Mouse (Mus musculus): Measurements from ENCODE around the gene Hcn3. TPM values are rescaled to one million over a fixed set of nuclear protein-coding genes. Genes with fewer than 3 reads are reported as not detected.

The Hcn3 gene
- polyA plus RNA-seq, 1 experiment from 2014 or later: 3.2 TPM

GRCm38 (mm10) chr3:89108146-89108545 is 51.9 kb downstream of the Hcn3 start:
- Histone ChIP-seq H3K4me2 (replicated peaks) (no peak overlapping the region), H3K9ac (no peak overlapping the region), H3K4me1 (no peaks in the 10 kb centered on the region), H3K4me3 (replicated peaks) (no peak overlapping the region), H3K36me3 (no peaks in the 10 kb centered on the region), H3K9me3 (replicated peaks) (no peaks in the 10 kb centered on the region), H3K27ac (replicated peaks) (no peak overlapping the region), H3K27me3 (no peaks in the 10 kb centered on the region)
- WGBS: 52% methylated on average over 1 of the region's 1 CpGs
- ATAC-seq (ENCODE audit: insufficient number of reproducible peaks, low FRiP score, low TSS enrichment, low read depth): no peak

- Histone ChIP-seq H3K4me2 (replicated peaks) (no peak overlapping the region), H3K9me3 (replicated peaks) (no peaks in the 10 kb centered on the region), H3K9ac (no peak overlapping the region), H3K4me3 (replicated peaks) (no peak overlapping the region), H3K27me3 (no peaks in the 10 kb centered on the region), H3K27ac (replicated peaks) (no peak overlapping the region), H3K4me1 (peaks cover 3% of the 10 kb centered on the region; the same call in 1 of the 2 replicates), H3K36me3 (no peaks in the 10 kb centered on the region)
- ATAC-seq (ENCODE audit: insufficient number of reproducible peaks, low FRiP score, low TSS enrichment, low read depth): no peak
- 61% methylated on average over 3 of the region's 3 CpGs for WGBS
Observed at GRCm38 (mm10) chr3:89107545-89107944, 52.5 kb downstream of the Hcn3 start.

DNA sequence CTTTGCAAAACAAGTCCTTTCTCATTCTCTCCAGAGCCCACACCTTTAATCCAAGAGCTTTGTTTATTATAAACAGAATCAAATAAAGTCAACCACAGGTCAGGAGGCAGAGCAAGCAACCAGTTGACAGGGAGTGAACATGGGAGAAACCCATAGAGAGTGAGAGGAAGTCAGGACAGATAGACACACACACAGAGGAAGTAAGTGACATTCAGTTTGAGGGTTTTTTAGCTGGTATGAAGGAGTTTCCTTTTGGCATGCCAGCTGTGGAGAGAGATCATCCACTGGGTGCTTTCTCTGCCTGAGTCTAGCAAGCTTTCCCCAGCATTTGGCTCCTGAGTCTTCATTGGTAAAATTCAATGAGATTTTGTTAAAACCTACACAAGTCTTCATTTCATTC is 53.1 kb downstream of the Hcn3 start:
- no peak for ATAC-seq (ENCODE audit: insufficient number of reproducible peaks, low FRiP score, low TSS enrichment, low read depth)
- Histone ChIP-seq H3K9me3 (replicated peaks) (no peaks in the 10 kb centered on the region), H3K4me1 (peaks cover 9% of the 10 kb centered on the region; the same call in 1 of the 2 replicates), H3K36me3 (no peaks in the 10 kb centered on the region), H3K4me3 (replicated peaks) (no peak overlapping the region), H3K9ac (no peak overlapping the region), H3K27me3 (no peaks in the 10 kb centered on the region), H3K4me2 (replicated peaks) (no peak overlapping the region), H3K27ac (replicated peaks) (no peak overlapping the region)

DNA sequence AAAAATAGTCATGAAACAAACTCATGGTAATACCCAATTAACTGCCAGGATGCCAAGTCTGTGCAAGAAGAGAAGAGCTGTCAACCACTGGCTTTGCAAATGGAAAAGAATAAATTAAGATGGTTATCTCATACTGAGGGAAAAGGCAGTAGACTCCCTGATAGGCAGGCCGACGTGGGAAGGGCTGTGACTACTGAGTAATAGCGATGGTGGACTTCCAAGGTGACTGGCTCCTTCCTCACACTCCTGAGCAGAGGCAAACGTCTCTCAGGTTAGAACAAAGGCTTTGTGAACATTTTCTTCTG is 56.8 kb downstream of the Hcn3 start:
- peaks cover 18% of the 10 kb centered on the region for H3K36me3 ChIP-seq
- no peaks in the 10 kb centered on the region for H3K27me3 ChIP-seq
- no peak overlapping the region for H3K9ac ChIP-seq
- peaks cover 31% of the 10 kb centered on the region for H3K4me1 ChIP-seq
- H3K4me3 ChIP-seq (replicated peaks): no peak overlapping the region
- 0 out of 2 replicates have a peak overlapping the region, but pooled peaks have one; percentile 74 for H3K27ac ChIP-seq (replicated peaks)
- 59% methylated on average over 4 of the region's 4 CpGs for WGBS
- no peak for ATAC-seq (ENCODE audit: insufficient number of reproducible peaks, low FRiP score, low TSS enrichment, low read depth)
- H3K4me2 ChIP-seq (replicated peaks): no peak overlapping the region
- no peaks in the 10 kb centered on the region for H3K9me3 ChIP-seq (replicated peaks)

DNA sequence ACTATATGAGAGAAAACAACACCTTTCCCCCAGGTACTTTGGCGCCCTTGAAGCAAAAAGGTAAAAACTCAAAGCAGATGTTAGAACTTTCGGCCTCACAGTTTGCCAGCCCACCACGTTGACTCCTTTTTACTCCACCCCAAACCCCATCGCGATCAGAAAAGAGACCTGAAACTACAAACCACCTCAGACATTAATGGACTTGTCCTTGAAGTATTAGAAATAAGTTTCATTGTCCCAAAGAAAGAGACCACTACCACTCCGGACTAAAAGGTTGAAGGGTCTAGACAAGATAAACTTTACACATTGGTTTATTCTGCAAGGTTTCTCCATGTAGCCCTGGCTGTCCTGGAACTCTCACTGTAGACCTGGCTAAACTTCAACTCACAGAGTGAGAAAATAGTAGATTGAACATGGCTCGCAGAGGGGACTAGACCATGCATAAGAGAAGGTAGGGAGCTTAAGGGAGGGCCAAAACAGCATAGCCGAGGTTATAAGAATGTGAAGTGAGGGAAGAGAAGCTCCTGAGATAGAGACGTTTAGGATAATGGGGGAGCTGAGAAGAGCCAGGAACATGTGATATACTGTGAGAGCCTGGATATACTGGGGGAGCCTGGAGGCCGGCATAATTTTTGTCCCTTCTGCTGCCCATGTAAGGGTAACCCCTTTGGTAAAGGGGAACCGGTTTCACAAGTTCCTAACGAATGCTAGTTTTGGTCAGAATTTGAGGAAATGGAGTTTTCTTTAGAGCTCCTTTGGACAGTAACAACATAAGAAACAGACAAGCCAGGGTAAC is 57.3 kb downstream of the Hcn3 start:
- Histone ChIP-seq H3K9me3 (replicated peaks) (no peaks in the 10 kb centered on the region), H3K27ac (replicated peaks) (peak overlapping the region; percentile 74), H3K4me2 (replicated peaks) (peak overlapping the region; percentile 85), H3K4me3 (replicated peaks) (peak overlapping the region; percentile 74), H3K36me3 (peaks cover 23% of the 10 kb centered on the region), H3K4me1 (peaks cover 31% of the 10 kb centered on the region), H3K27me3 (no peaks in the 10 kb centered on the region), H3K9ac (no peak overlapping the region)
- ATAC-seq (ENCODE audit: insufficient number of reproducible peaks, low FRiP score, low TSS enrichment, low read depth): no peak
- WGBS: 53% methylated on average over 12 of the region's 12 CpGs

DNA sequence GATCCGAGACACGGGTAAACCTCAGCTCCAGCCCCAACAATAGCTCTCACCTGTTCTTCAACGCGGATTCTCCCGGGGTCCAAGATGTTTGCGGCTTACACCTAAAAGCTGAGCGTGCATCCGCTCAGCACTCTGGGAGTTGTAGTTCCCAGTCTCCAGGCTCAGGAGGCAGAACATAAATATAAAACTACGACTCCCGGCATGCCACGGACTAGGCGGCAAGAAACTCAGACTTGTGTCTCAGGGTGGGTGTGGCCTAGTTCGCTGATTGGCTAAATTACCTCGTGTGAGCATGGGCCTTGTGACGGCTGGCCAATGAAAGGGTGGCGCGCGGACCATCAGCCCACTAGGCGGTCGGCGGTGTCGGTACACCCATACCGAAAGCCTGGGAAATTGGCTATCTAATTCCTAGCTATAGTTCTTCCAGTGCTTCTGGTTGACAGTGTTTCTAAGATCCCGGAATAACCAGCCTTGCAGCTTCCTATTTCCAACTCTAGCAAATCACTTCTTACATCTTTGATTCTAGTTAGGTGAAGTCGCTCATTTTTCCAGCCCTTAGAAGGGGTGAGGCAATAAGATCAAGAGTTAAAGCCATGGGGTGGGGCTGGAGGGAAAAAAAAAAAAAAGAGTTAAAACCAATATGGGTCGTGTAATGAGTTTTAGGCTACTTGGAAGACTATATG is 58.0 kb downstream of the Hcn3 start, which contains the start of gene Fdps:
Fdps (minus strand) TSS at position 148 of the 683 bp plus-strand sequence.
- Histone ChIP-seq H3K9ac (peak within 1 kb of the TSS; percentile 44), H3K4me2 (replicated peaks) (peak within 1 kb of the TSS; percentile 85), H3K36me3 (peaks cover 30% of the 10 kb centered on the region), H3K4me3 (replicated peaks) (peak within 1 kb of the TSS; percentile 74), H3K27ac (replicated peaks) (peak within 1 kb of the TSS; percentile 74), H3K27me3 (no peaks in the 10 kb centered on the region), H3K4me1 (peaks cover 31% of the 10 kb centered on the region), H3K9me3 (replicated peaks) (no peaks in the 10 kb centered on the region)
- peak; percentile 99 for ATAC-seq (ENCODE audit: insufficient number of reproducible peaks, low FRiP score, low TSS enrichment, low read depth)
- under 1% methylated on average over 26 of the region's 26 CpGs for WGBS

- Histone ChIP-seq H3K27ac (replicated peaks) (peak overlapping the region; percentile 68), H3K36me3 (peaks cover 35% of the 10 kb centered on the region), H3K4me3 (replicated peaks) (peak overlapping the region; percentile 74), H3K4me2 (replicated peaks) (peak overlapping the region; percentile 85), H3K4me1 (peaks cover 31% of the 10 kb centered on the region), H3K9ac (peak overlapping the region; percentile 44), H3K27me3 (no peaks in the 10 kb centered on the region), H3K9me3 (replicated peaks) (no peaks in the 10 kb centered on the region)
- under 1% methylated on average over 19 of the region's 19 CpGs for WGBS
- peak; percentile 1; the same call in 1 of the 2 replicates for ATAC-seq (ENCODE audit: insufficient number of reproducible peaks, low FRiP score, low TSS enrichment, low read depth)
Observed at GRCm38 (mm10) chr3:89101459-89101811, 58.6 kb downstream of the Hcn3 start.

GRCm38 (mm10) chr3:89100811-89101210 is 59.2 kb downstream of the Hcn3 start, which contains the start of gene Gm43738:
TSS of gene Gm43738 (minus strand) at chr3:89101099.
- Histone ChIP-seq H3K4me3 (replicated peaks) (peak within 1 kb of the TSS; percentile 74), H3K4me1 (peaks cover 31% of the 10 kb centered on the region), H3K27ac (replicated peaks) (peak within 1 kb of the TSS; percentile 74), H3K36me3 (peaks cover 41% of the 10 kb centered on the region), H3K27me3 (no peaks in the 10 kb centered on the region), H3K4me2 (replicated peaks) (peak within 1 kb of the TSS; percentile 85), H3K9me3 (replicated peaks) (no peaks in the 10 kb centered on the region), H3K9ac (peak within 1 kb of the TSS; percentile 44)
- ATAC-seq (ENCODE audit: insufficient number of reproducible peaks, low FRiP score, low TSS enrichment, low read depth): no peak
- 23% methylated on average over 7 of the region's 7 CpGs for WGBS

Other genes with a start within 250 kb of the Hcn3 start
- gene Msto1, start 246.2 kb downstream of the Hcn3 start, polyA plus RNA-seq (2015; fragmentation: Nextera tagmentation; extraction: Ambion mirVana): 39.8 and 42.8 TPM in 2 replicates
- gene Ash1l, start 209.6 kb downstream of the Hcn3 start, polyA plus RNA-seq (2015; fragmentation: Nextera tagmentation; extraction: Ambion mirVana): 22.0 and 22.6 TPM in 2 replicates
- gene Dap3, start 209.0 kb downstream of the Hcn3 start, polyA plus RNA-seq (2015; fragmentation: Nextera tagmentation; extraction: Ambion mirVana): 145 and 155 TPM in 2 replicates
- gene Rusc1, start 66.9 kb downstream of the Hcn3 start, polyA plus RNA-seq (2015; fragmentation: Nextera tagmentation; extraction: Ambion mirVana): 25.7 and 28.0 TPM in 2 replicates
- gene Gm43738, start 59.1 kb downstream of the Hcn3 start, polyA plus RNA-seq (2015; fragmentation: Nextera tagmentation; extraction: Ambion mirVana): not detected in 2 replicates
- gene Fdps, start 58.2 kb downstream of the Hcn3 start, polyA plus RNA-seq (2015; fragmentation: Nextera tagmentation; extraction: Ambion mirVana): 239 and 242 TPM in 2 replicates
- gene Pklr, start 24.1 kb downstream of the Hcn3 start, polyA plus RNA-seq (2015; fragmentation: Nextera tagmentation; extraction: Ambion mirVana): 0.15 TPM in 1 of 2 replicates, not detected in the other
- 29.9 and 33.6 TPM in 2 replicates for gene Clk2, start 4.6 kb upstream of the Hcn3 start, polyA plus RNA-seq (2015; fragmentation: Nextera tagmentation; extraction: Ambion mirVana)
- gene Scamp3, start 17.3 kb upstream of the Hcn3 start, polyA plus RNA-seq (2015; fragmentation: Nextera tagmentation; extraction: Ambion mirVana): 108 and 109 TPM in 2 replicates
- gene Fam189b, start 22.9 kb upstream of the Hcn3 start, polyA plus RNA-seq (2015; fragmentation: Nextera tagmentation; extraction: Ambion mirVana): 34.9 and 37.0 TPM in 2 replicates
- 49.0 and 55.6 TPM in 2 replicates for gene Gba, start 42.7 kb upstream of the Hcn3 start, polyA plus RNA-seq (2015; fragmentation: Nextera tagmentation; extraction: Ambion mirVana)
- 47.1 and 59.7 TPM in 2 replicates for gene Thbs3, start 55.0 kb upstream of the Hcn3 start, polyA plus RNA-seq (2015; fragmentation: Nextera tagmentation; extraction: Ambion mirVana)
- 173 and 196 TPM in 2 replicates for gene Mtx1, start 66.9 kb upstream of the Hcn3 start, polyA plus RNA-seq (2015; fragmentation: Nextera tagmentation; extraction: Ambion mirVana)
- gene Muc1, start 68.9 kb upstream of the Hcn3 start, polyA plus RNA-seq (2015; fragmentation: Nextera tagmentation; extraction: Ambion mirVana): 4.0 and 10.2 TPM in 2 replicates
- 294 and 310 TPM in 2 replicates for gene Krtcap2, start 85.8 kb upstream of the Hcn3 start, polyA plus RNA-seq (2015; fragmentation: Nextera tagmentation; extraction: Ambion mirVana)
- 5.0 and 5.9 TPM in 2 replicates for gene Trim46, start 86.1 kb upstream of the Hcn3 start, polyA plus RNA-seq (2015; fragmentation: Nextera tagmentation; extraction: Ambion mirVana)
- 150 and 173 TPM in 2 replicates for gene Dpm3, start 99.2 kb upstream of the Hcn3 start, polyA plus RNA-seq (2015; fragmentation: Nextera tagmentation; extraction: Ambion mirVana)
- gene Slc50a1, start 110.4 kb upstream of the Hcn3 start, polyA plus RNA-seq (2015; fragmentation: Nextera tagmentation; extraction: Ambion mirVana): 71.8 and 72.2 TPM in 2 replicates
- 55.8 and 57.4 TPM in 2 replicates for gene Efna1, start 120.9 kb upstream of the Hcn3 start, polyA plus RNA-seq (2015; fragmentation: Nextera tagmentation; extraction: Ambion mirVana)
- gene Efna3, start 162.8 kb upstream of the Hcn3 start, polyA plus RNA-seq (2015; fragmentation: Nextera tagmentation; extraction: Ambion mirVana): 42.3 and 47.2 TPM in 2 replicates
- 28.1 and 31.0 TPM in 2 replicates for gene Efna4, start 177.8 kb upstream of the Hcn3 start, polyA plus RNA-seq (2015; fragmentation: Nextera tagmentation; extraction: Ambion mirVana)
- gene Adam15, start 189.8 kb upstream of the Hcn3 start, polyA plus RNA-seq (2015; fragmentation: Nextera tagmentation; extraction: Ambion mirVana): 93.2 and 96.1 TPM in 2 replicates
- gene Dcst2, start 201.8 kb upstream of the Hcn3 start, polyA plus RNA-seq (2015; fragmentation: Nextera tagmentation; extraction: Ambion mirVana): 0.13 and 0.21 TPM in 2 replicates
- 0.46 and 0.64 TPM in 2 replicates for gene Dcst1, start 205.1 kb upstream of the Hcn3 start, polyA plus RNA-seq (2015; fragmentation: Nextera tagmentation; extraction: Ambion mirVana)
- 8.2 and 9.0 TPM in 2 replicates for gene Zbtb7b, start 234.6 kb upstream of the Hcn3 start, polyA plus RNA-seq (2015; fragmentation: Nextera tagmentation; extraction: Ambion mirVana)
- 0.25 and 0.91 TPM in 2 replicates for gene Lenep, start 242.6 kb upstream of the Hcn3 start, polyA plus RNA-seq (2015; fragmentation: Nextera tagmentation; extraction: Ambion mirVana)